Mouse (Mus musculus) heart, embryonic 15.5 days (tissue): ENCODE data around the gene Slc39a3. TPM values are rescaled to one million over a fixed set of nuclear protein-coding genes. Genes with fewer than 3 reads are reported as not detected.
A peak's percentile ranks its signal among the peaks of the same experiment; 100 is the strongest.

ENCODE experiments used
- ATAC-seq: fragments of 200-750 bp; cut with Nextera tagmentation; replicated peaks from 2 replicates; pipeline ENCODE4 v1.8.0; 2017; ENCODE audit warnings: low read depth, moderate TSS enrichment; ENCODE audit not compliant: insufficient number of reproducible peaks, insufficient read depth, low FRiP score
- H3K27ac ChIP-seq: fragments of 300-500 bp; sonication (generic); 2 replicates; pipeline ENCODE4 v1.5.1; 2015; ENCODE audit warnings: mild to moderate bottlenecking, inconsistent platforms
- H3K27me3 ChIP-seq: fragments of 300-500 bp; sonication (generic); 2 replicates; pipeline ENCODE4 v1.6.1; 2015; ENCODE audit warnings: inconsistent platforms
- H3K36me3 ChIP-seq: fragments of 300-500 bp; sonication (generic); 2 replicates; pipeline ENCODE4 v1.6.1; 2015; ENCODE audit warnings: mild to moderate bottlenecking, inconsistent platforms
- H3K4me1 ChIP-seq: fragments of 300-500 bp; sonication (generic); replicated peaks from 2 replicates; pipeline ENCODE4 v1.6.1; 2015; ENCODE audit warnings: inconsistent platforms
- H3K4me2 ChIP-seq: fragments of 300-500 bp; sonication (generic); 2 replicates; pipeline ENCODE4 v1.6.1; 2015; ENCODE audit warnings: inconsistent platforms, mild to moderate bottlenecking, moderate library complexity
- H3K4me3 ChIP-seq: fragments of 300-500 bp; sonication (generic); 2 replicates; pipeline ENCODE4 v1.5.1; 2015; ENCODE audit warnings: mild to moderate bottlenecking, inconsistent platforms
- H3K9ac ChIP-seq: fragments of 300-500 bp; sonication (generic); 2 replicates; pipeline ENCODE4 v1.6.1; 2015; ENCODE audit warnings: mild to moderate bottlenecking, inconsistent platforms
- H3K9me3 ChIP-seq: fragments of 300-500 bp; sonication (generic); replicated peaks from 2 replicates; pipeline ENCODE4 v1.6.1; 2016; ENCODE audit warnings: inconsistent platforms
- WGBS: fragments of 180-500 bp; shearing (Covaris S2); methylation state at CpG from one replicate; pipeline ENCODE4 v1.1.7; 2015; ENCODE audit warnings: mixed read lengths; 5-methylcytosine and 5-hydroxymethylcytosine counted together
- polyA plus RNA-seq: library from polyadenylated mRNA; unstranded; fragments of >200 nt; fragmentation: Nextera tagmentation; extraction: Ambion mirVana; gene quantifications from 2 replicates; pipeline ENCODE4 v1.2.1, GENCODE M21; 2015

The Slc39a3 gene
- polyA plus RNA-seq, 1 experiment from 2014 or later = 7.1 TPM

GRCm38 (mm10) chr10:81041458-81042175, 4.4 kb upstream of the Slc39a3 start:
- Histone ChIP-seq H3K36me3 (peaks cover 35% of the 10 kb centered on the region), H3K27me3 (no peaks in the 10 kb centered on the region), H3K9ac (no peak overlapping the region), H3K9me3 (no peaks in the 10 kb centered on the region), H3K4me3 (no peak overlapping the region), H3K27ac (no peak overlapping the region), H3K4me2 (no peak overlapping the region), H3K4me1 (no peaks in the 10 kb centered on the region)
- ATAC-seq = no peak
- 34% methylated on average over 13 of the region's 13 CpGs for WGBS

DNA sequence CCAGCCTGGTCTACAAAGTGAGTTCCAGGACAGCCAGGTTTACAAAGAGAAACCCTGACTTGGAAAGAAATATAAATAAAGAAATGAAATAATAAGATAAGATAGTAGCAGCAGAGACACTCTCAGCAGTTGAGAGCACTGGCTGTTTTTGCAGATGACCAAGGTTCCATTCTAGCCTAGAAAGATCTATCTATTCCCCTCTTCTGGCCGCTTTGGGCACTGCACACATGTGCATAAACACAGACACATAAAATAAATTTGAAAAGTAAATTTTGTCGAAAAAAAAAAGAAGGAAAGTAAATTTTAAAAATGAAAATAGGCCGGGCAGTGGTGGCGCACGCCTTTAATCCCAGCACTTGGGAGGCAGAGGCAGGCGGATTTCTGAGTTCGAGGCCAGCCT, 975 bp downstream of the Slc39a3 start:
- ATAC-seq = no peak
- H3K9ac ChIP-seq = no peak overlapping the region
- no peaks in the 10 kb centered on the region for H3K27me3 ChIP-seq
- H3K4me2 ChIP-seq = no peak overlapping the region
- peaks cover 10% of the 10 kb centered on the region; the same call in 1 of the 2 replicates for H3K36me3 ChIP-seq
- H3K4me1 ChIP-seq = no peaks in the 10 kb centered on the region
- H3K27ac ChIP-seq = no peak overlapping the region
- no peak overlapping the region for H3K4me3 ChIP-seq
- WGBS = 78% methylated on average over 7 of the region's 7 CpGs
- no peaks in the 10 kb centered on the region for H3K9me3 ChIP-seq

DNA sequence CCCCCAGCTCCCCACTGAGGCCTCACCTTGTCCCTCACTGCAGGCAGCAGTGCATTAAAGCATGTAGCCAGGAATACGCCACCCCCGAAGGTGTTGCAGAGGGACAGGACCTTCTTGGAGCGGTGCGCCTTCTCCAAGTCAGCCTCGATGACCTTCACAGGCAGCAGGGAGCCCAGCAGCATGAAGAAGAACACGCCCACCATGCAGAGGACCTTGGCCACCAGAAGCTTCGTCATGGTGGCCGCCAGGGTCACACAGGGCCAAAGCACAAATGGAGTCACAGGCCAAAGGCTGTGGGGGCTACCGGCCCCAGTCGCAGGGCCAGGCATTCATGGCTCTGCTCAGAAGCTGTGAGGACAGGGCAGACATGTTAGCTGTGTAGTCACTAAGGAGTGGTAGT, 3.6 kb downstream of the Slc39a3 start:
- Histone ChIP-seq H3K4me2 (no peak overlapping the region), H3K27me3 (no peaks in the 10 kb centered on the region), H3K9me3 (no peaks in the 10 kb centered on the region), H3K4me3 (no peak overlapping the region), H3K9ac (no peak overlapping the region), H3K27ac (no peak overlapping the region), H3K4me1 (no peaks in the 10 kb centered on the region), H3K36me3 (peaks cover 16% of the 10 kb centered on the region; the same call in 1 of the 2 replicates)
- no peak for ATAC-seq
- WGBS = 71% methylated on average over 10 of the region's 10 CpGs

GRCm38 (mm10) chr10:81029031-81029430, 8.2 kb downstream of the Slc39a3 start:
- Histone ChIP-seq H3K9me3 (no peaks in the 10 kb centered on the region), H3K9ac (no peak overlapping the region), H3K27ac (no peak overlapping the region), H3K4me2 (no peak overlapping the region), H3K4me1 (peaks cover 11% of the 10 kb centered on the region), H3K27me3 (peaks cover 23% of the 10 kb centered on the region), H3K4me3 (no peak overlapping the region), H3K36me3 (peaks cover 16% of the 10 kb centered on the region; the same call in 1 of the 2 replicates)
- WGBS = 68% methylated on average over 10 of the region's 10 CpGs
- ATAC-seq = no peak

DNA sequence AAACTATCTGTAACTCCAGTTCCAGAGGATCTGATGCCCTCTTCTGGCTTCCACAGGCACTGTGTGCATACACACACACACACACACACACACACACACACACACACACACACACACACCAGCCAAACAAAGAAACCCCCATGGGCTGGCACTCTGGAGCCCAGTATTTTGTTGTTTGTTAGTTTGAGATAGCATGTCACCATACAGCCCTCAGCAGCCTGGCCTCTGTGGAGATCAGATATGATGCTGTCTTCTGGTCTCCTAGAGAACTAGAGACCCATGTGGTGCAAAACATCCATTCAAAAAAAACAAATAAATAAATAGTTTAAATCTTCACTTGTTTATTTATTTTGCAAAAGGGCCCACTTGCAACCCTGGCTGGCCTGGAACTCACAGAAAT, 9.0 kb downstream of the Slc39a3 start:
- H3K4me3 ChIP-seq = no peak overlapping the region
- H3K9ac ChIP-seq = no peak overlapping the region
- H3K4me2 ChIP-seq = no peak overlapping the region
- H3K36me3 ChIP-seq = peaks cover 16% of the 10 kb centered on the region; the same call in 1 of the 2 replicates
- peaks cover 31% of the 10 kb centered on the region for H3K27me3 ChIP-seq
- H3K27ac ChIP-seq = no peak overlapping the region
- peaks cover 11% of the 10 kb centered on the region for H3K4me1 ChIP-seq
- ATAC-seq = no peak
- H3K9me3 ChIP-seq = no peaks in the 10 kb centered on the region

GRCm38 (mm10) chr10:81027331-81027730, 9.9 kb downstream of the Slc39a3 start:
- WGBS = 37% methylated on average over 4 of the region's 4 CpGs
- H3K9me3 ChIP-seq = no peaks in the 10 kb centered on the region
- H3K27ac ChIP-seq = no peak overlapping the region
- no peak for ATAC-seq
- H3K9ac ChIP-seq = no peak overlapping the region
- peaks cover 40% of the 10 kb centered on the region for H3K27me3 ChIP-seq
- H3K4me2 ChIP-seq = no peak overlapping the region
- peaks cover 11% of the 10 kb centered on the region for H3K4me1 ChIP-seq
- H3K4me3 ChIP-seq = no peak overlapping the region
- 0 out of 2 replicates have a peak, but pooled peaks cover 9% of the 10 kb centered on the region for H3K36me3 ChIP-seq

- no peak overlapping the region for H3K9ac ChIP-seq
- no peak overlapping the region for H3K4me2 ChIP-seq
- H3K9me3 ChIP-seq = no peaks in the 10 kb centered on the region
- 90% methylated on average over 5 of the region's 5 CpGs for WGBS
- H3K4me3 ChIP-seq = no peak overlapping the region
- 0 out of 2 replicates have a peak, but pooled peaks cover 9% of the 10 kb centered on the region for H3K36me3 ChIP-seq
- H3K27me3 ChIP-seq = peaks cover 44% of the 10 kb centered on the region
- ATAC-seq = no peak
- H3K4me1 ChIP-seq = peaks cover 11% of the 10 kb centered on the region
- H3K27ac ChIP-seq = no peak overlapping the region
Measured at GRCm38 (mm10) chr10:81026857-81027256, 10.4 kb downstream of the Slc39a3 start.

DNA sequence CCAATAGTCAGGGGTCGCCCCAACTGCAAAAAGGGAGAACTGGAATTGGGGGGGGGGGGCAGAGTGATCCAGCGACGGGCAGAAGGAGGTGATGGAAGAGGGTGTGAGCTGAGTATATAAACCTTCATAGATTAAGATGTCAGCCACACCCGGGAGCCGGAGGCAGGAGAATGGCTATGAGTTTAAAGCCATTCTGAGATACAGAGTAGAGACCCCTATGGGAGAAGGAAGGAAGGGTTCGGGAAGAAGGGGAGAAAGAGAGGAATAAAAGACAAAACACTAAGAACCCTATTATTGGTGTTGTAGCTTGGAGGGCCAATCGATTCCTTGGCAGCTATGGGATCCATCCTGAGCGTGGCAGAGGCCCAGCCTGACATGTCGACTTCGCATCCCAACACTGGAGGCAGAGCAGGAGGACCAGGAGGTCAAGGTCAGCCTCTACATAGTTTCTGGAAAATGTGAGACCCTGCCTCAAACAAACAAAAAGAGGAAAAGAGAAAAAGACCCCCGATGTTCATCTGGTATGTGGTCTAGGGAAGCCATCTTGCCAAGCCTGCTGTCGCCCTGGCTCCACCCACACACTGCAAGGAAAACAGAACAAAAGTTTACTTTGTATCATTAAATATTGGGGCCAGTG, 11.5 kb downstream of the Slc39a3 start, which contains the start of gene Diras1:
Gene Diras1 (minus strand): TSS at position 24 of the 637 bp plus-strand sequence.
- no peak for ATAC-seq
- H3K4me2 ChIP-seq = peak within 1 kb of the TSS; percentile 47
- H3K27ac ChIP-seq = no peak within 1 kb of the TSS
- 0 out of 2 replicates have a peak, but pooled peaks cover under 1% of the 10 kb centered on the region for H3K36me3 ChIP-seq
- peaks cover 55% of the 10 kb centered on the region for H3K27me3 ChIP-seq
- H3K4me3 ChIP-seq = peak within 1 kb of the TSS; percentile 12; the same call in 1 of the 2 replicates
- H3K4me1 ChIP-seq = peaks cover 11% of the 10 kb centered on the region
- no peaks in the 10 kb centered on the region for H3K9me3 ChIP-seq
- no peak within 1 kb of the TSS for H3K9ac ChIP-seq
- 47% methylated on average over 12 of the region's 12 CpGs for WGBS

DNA sequence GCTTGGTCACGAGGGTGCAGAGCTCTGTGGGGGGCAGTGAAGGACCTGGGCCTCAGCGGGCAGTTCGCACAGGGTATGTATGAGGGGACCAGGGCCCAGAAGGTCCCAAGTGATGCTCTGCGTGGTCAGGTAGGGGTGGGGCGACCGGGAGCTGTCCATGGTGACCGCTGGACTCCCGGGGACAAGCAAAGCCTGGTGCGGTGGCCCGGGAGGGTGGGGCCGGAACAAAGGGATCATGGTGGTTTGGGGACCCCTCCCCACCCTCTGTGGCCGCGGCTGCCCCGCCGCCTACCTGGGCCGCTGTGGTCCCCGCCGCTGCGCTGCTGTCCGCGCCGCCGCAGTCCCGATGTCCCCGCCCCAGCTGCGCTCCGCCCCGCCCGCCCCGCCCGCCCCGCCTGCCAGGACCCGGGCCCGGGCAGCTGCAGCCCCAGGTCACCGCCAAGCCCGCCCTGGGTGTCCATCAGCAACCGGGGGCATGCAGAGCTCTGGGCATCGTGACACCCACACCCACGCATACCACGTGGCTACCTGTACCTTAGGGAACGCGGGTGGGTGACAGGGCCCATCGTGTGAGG, 12.1 kb downstream of the Slc39a3 start:
- Histone ChIP-seq H3K27ac (no peak overlapping the region), H3K4me2 (peak overlapping the region; percentile 47), H3K9ac (no peak overlapping the region), H3K4me3 (peak overlapping the region; percentile 12; the same call in 1 of the 2 replicates), H3K27me3 (peaks cover 58% of the 10 kb centered on the region), H3K36me3 (no peaks in the 10 kb centered on the region), H3K9me3 (no peaks in the 10 kb centered on the region), H3K4me1 (peaks cover 11% of the 10 kb centered on the region)
- 4% methylated on average over 37 of the region's 43 CpGs for WGBS
- 0 out of 2 replicates have a peak, but pooled peaks have one; percentile 15 for ATAC-seq

- no peak overlapping the region for H3K9ac ChIP-seq
- H3K4me3 ChIP-seq = no peak overlapping the region
- WGBS = 63% methylated on average over 5 of the region's 5 CpGs
- H3K9me3 ChIP-seq = no peaks in the 10 kb centered on the region
- H3K27ac ChIP-seq = no peak overlapping the region
- ATAC-seq = no peak
- H3K36me3 ChIP-seq = no peaks in the 10 kb centered on the region
- no peak overlapping the region for H3K4me2 ChIP-seq
- peaks cover 11% of the 10 kb centered on the region for H3K4me1 ChIP-seq
- peaks cover 58% of the 10 kb centered on the region for H3K27me3 ChIP-seq
Measured at GRCm38 (mm10) chr10:81024346-81024937, 12.8 kb downstream of the Slc39a3 start.

- no peak overlapping the region for H3K4me2 ChIP-seq
- WGBS = 56% methylated on average over 8 of the region's 8 CpGs
- H3K27ac ChIP-seq = no peak overlapping the region
- peaks cover 58% of the 10 kb centered on the region for H3K27me3 ChIP-seq
- peaks cover 11% of the 10 kb centered on the region for H3K4me1 ChIP-seq
- no peak for ATAC-seq
- no peak overlapping the region for H3K9ac ChIP-seq
- H3K4me3 ChIP-seq = no peak overlapping the region
- no peaks in the 10 kb centered on the region for H3K9me3 ChIP-seq
- no peaks in the 10 kb centered on the region for H3K36me3 ChIP-seq
Measured at GRCm38 (mm10) chr10:81022744-81023143, 14.5 kb downstream of the Slc39a3 start.
